ENCODE assay signal across 8 mouse cellular contexts in genomic region chr7:126535766-126536165, GRCm38 (mm10). TPM values are rescaled to one million over a fixed set of nuclear protein-coding genes. Genes with fewer than 3 reads are reported as not detected.
DNase-seq lines count a peak whose midpoint lies in the region; ATAC-seq and TF ChIP-seq lines count a peak whose summit lies in the region.

No protein-coding gene starts in this region.

- peaks cover 12% of the 10 kb centered on the region for H3K27me3 ChIP-seq in heart, embryonic 11.5 days (ENCODE audit: control insufficient read depth, insufficient read depth, low read length)
- H3K27me3 ChIP-seq in heart, embryonic 15.5 days, result peaks cover 9% of the 10 kb centered on the region
- peaks cover 8% of the 10 kb centered on the region; the same call in 1 of the 2 replicates for H3K27me3 ChIP-seq in limb, embryonic 11.5 days (ENCODE audit: control insufficient read depth, insufficient read depth, low read length)
- H3K27me3 ChIP-seq in midbrain, postnatal 0 days (ENCODE audit: insufficient read depth, low read length), result 0 out of 2 replicates have a peak, but pooled peaks cover 3% of the 10 kb centered on the region

- TF ChIP-seq CTCF in bone marrow macrophage, adult 2 months (IDR thresholded peaks at IDR 0.05; ENCODE audit: low read depth, low read length), result no peak
- no peak for TF ChIP-seq CTCF in midbrain, postnatal 0 days (IDR thresholded peaks at IDR 0.05)

- no peak for TF ChIP-seq POLR2A in bone marrow macrophage, adult 2 months (IDR thresholded peaks at IDR 0.05; ENCODE audit: borderline replicate concordance, low read depth, low read length)

- ATAC-seq in heart, embryonic 11.5 days (replicated peaks; ENCODE audit: insufficient number of reproducible peaks, low FRiP score, low TSS enrichment), result no peak
- ATAC-seq in heart, embryonic 15.5 days (replicated peaks; ENCODE audit: insufficient number of reproducible peaks, insufficient read depth, low FRiP score, low read depth), result no peak
- ATAC-seq in limb, embryonic 11.5 days (ENCODE audit: insufficient number of reproducible peaks, low FRiP score, low TSS enrichment, low read depth), result no peak
- no peak for ATAC-seq in midbrain, postnatal 0 days (ENCODE audit: low FRiP score)
- ATAC-seq in monocyte, adult 5-6 weeks (replicated peaks; ENCODE audit: insufficient number of reproducible peaks, low FRiP score, low TSS enrichment, poor library complexity, severe bottlenecking), result no peak

- H3K4me3 ChIP-seq in heart, embryonic 11.5 days (ENCODE audit: low read depth, low read length), result peak overlapping the region; percentile 50
- H3K4me3 ChIP-seq in bone marrow macrophage, adult 2 months (ENCODE audit: insufficient read depth, low read length), result peak overlapping the region; percentile 59
- H3K4me3 ChIP-seq in heart, embryonic 15.5 days, result peak overlapping the region; percentile 48
- peak overlapping the region; percentile 39 for H3K4me3 ChIP-seq in limb, embryonic 11.5 days (ENCODE audit: low read depth, low read length)
- H3K4me3 ChIP-seq in midbrain, postnatal 0 days (ENCODE audit: low read depth, low read length), result peak overlapping the region; percentile 48

- H3K27ac ChIP-seq in heart, embryonic 11.5 days (ENCODE audit: low read depth, low read length), result no peak overlapping the region
- H3K27ac ChIP-seq in bone marrow macrophage, adult 2 months (ENCODE audit: insufficient read depth, low read depth, low read length), result no peak overlapping the region
- H3K27ac ChIP-seq in heart, embryonic 15.5 days, result no peak overlapping the region
- no peak overlapping the region for H3K27ac ChIP-seq in limb, embryonic 11.5 days (replicated peaks; ENCODE audit: low read depth, low read length)
- H3K27ac ChIP-seq in midbrain, postnatal 0 days (ENCODE audit: low read depth, low read length), result no peak overlapping the region

- no peaks in the 10 kb centered on the region for H3K9me3 ChIP-seq in heart, embryonic 11.5 days (replicated peaks; ENCODE audit: control insufficient read depth, low read length)
- H3K9me3 ChIP-seq in heart, embryonic 15.5 days (replicated peaks), result no peaks in the 10 kb centered on the region
- no peaks in the 10 kb centered on the region for H3K9me3 ChIP-seq in limb, embryonic 11.5 days (ENCODE audit: control insufficient read depth, low read length)
- no peaks in the 10 kb centered on the region for H3K9me3 ChIP-seq in midbrain, postnatal 0 days (ENCODE audit: low read length)

- no peaks in the 10 kb centered on the region for H3K4me1 ChIP-seq in heart, embryonic 11.5 days (ENCODE audit: control insufficient read depth, insufficient read depth, low read length)
- peaks cover 7% of the 10 kb centered on the region; the same call in 1 of the 2 replicates for H3K4me1 ChIP-seq in bone marrow macrophage, adult 2 months (ENCODE audit: control insufficient read depth, insufficient read depth, low read length)
- no peaks in the 10 kb centered on the region; the same call in 1 of the 2 replicates for H3K4me1 ChIP-seq in heart, embryonic 15.5 days (replicated peaks)
- H3K4me1 ChIP-seq in limb, embryonic 11.5 days (ENCODE audit: control insufficient read depth, insufficient read depth, low read length), result no peaks in the 10 kb centered on the region
- H3K4me1 ChIP-seq in midbrain, postnatal 0 days (ENCODE audit: insufficient read depth, low read length), result no peaks in the 10 kb centered on the region

- WGBS in heart, embryonic 11.5 days (ENCODE audit: insufficient replicate concordance), result 1% methylated on average over 28 of the region's 28 CpGs
- WGBS in heart, embryonic 15.5 days, result 2% methylated on average over 28 of the region's 28 CpGs
- WGBS in limb, embryonic 11.5 days, result 3% methylated on average over 28 of the region's 28 CpGs
- WGBS in midbrain, postnatal 0 days, result 2% methylated on average over 28 of the region's 28 CpGs

- H3K9ac ChIP-seq in heart, embryonic 11.5 days (ENCODE audit: low read depth, low read length), result peak overlapping the region; percentile 67
- H3K9ac ChIP-seq in heart, embryonic 15.5 days, result peak overlapping the region; percentile 48
- H3K9ac ChIP-seq in limb, embryonic 11.5 days (ENCODE audit: low read length), result peak overlapping the region; percentile 74
- peak overlapping the region; percentile 56 for H3K9ac ChIP-seq in midbrain, postnatal 0 days (replicated peaks; ENCODE audit: low read length, poor library complexity, severe bottlenecking)

- H3K4me2 ChIP-seq in heart, embryonic 11.5 days, result peak overlapping the region; percentile 83
- peak overlapping the region; percentile 75 for H3K4me2 ChIP-seq in heart, embryonic 15.5 days
- peak overlapping the region; percentile 77 for H3K4me2 ChIP-seq in limb, embryonic 11.5 days (ENCODE audit: low read depth, severe bottlenecking)
- H3K4me2 ChIP-seq in midbrain, postnatal 0 days (ENCODE audit: low read depth, low read length, poor library complexity, severe bottlenecking), result peak overlapping the region; percentile 87

- H3K36me3 ChIP-seq in heart, embryonic 11.5 days (ENCODE audit: control insufficient read depth, insufficient read depth, low read length), result no peaks in the 10 kb centered on the region
- H3K36me3 ChIP-seq in heart, embryonic 15.5 days, result no peaks in the 10 kb centered on the region
- H3K36me3 ChIP-seq in limb, embryonic 11.5 days (ENCODE audit: control insufficient read depth, insufficient read depth, low read length), result no peaks in the 10 kb centered on the region
- H3K36me3 ChIP-seq in midbrain, postnatal 0 days (ENCODE audit: insufficient read depth, low read length), result no peaks in the 10 kb centered on the region

- no peak for DNase-seq in heart, adult 9 months (ENCODE audit: low spot score in 2 of 2)
- peak; percentile 65 for DNase-seq in limb, embryonic 11.5 days (ENCODE audit: low spot score)
- peak; percentile 5 for DNase-seq in midbrain, postnatal 0 days (ENCODE audit: low spot score)
- DNase-seq in adipocyte (ENCODE audit: low spot score), result no peak

RNA-seq across cellular contexts. Expression of gene Eif3c, which starts 30.4 kb away (rescaled TPM):
- polyA plus RNA-seq in heart, embryonic 11.5 days (2014; fragmentation: Nextera tagmentation; extraction: Ambion mirVana), result 129 and 133 TPM in 2 replicates
- polyA plus RNA-seq in bone marrow macrophage, adult 2 months (2012; ENCODE audit: insufficient read depth, insufficient read length, missing spikeins), result 142 and 148 TPM in 2 replicates
- 114 and 119 TPM in 2 replicates for polyA plus RNA-seq in heart, embryonic 15.5 days (2015; fragmentation: Nextera tagmentation; extraction: Ambion mirVana)
- polyA plus RNA-seq in limb, embryonic 11.5 days (2014; fragmentation: Nextera tagmentation; extraction: Ambion mirVana), result 195 and 204 TPM in 2 replicates
- total RNA-seq in midbrain, postnatal 0 days (2014; rRNA removed), result 111 and 123 TPM in 2 replicates
- 179 and 213 TPM in 2 replicates for polyA plus RNA-seq in midbrain, postnatal 0 days (2015; fragmentation: Nextera tagmentation; extraction: Ambion mirVana)
- total RNA-seq in monocyte, adult 5-6 weeks (2017), result 127 to 175 TPM (median 140 TPM) in 3 replicates

RNA-seq across cellular contexts. Expression of gene Atxn2l, which starts 32.5 kb away (rescaled TPM):
- 38.2 and 39.9 TPM in 2 replicates for polyA plus RNA-seq in heart, embryonic 11.5 days (2014; fragmentation: Nextera tagmentation; extraction: Ambion mirVana)
- 128 and 131 TPM in 2 replicates for polyA plus RNA-seq in bone marrow macrophage, adult 2 months (2012; ENCODE audit: insufficient read depth, insufficient read length, missing spikeins)
- polyA plus RNA-seq in heart, embryonic 15.5 days (2015; fragmentation: Nextera tagmentation; extraction: Ambion mirVana), result 31.0 and 42.0 TPM in 2 replicates
- polyA plus RNA-seq in limb, embryonic 11.5 days (2014; fragmentation: Nextera tagmentation; extraction: Ambion mirVana), result 62.0 and 66.3 TPM in 2 replicates
- 80.5 and 84.0 TPM in 2 replicates for total RNA-seq in midbrain, postnatal 0 days (2014; rRNA removed)
- 52.1 and 65.4 TPM in 2 replicates for polyA plus RNA-seq in midbrain, postnatal 0 days (2015; fragmentation: Nextera tagmentation; extraction: Ambion mirVana)
- total RNA-seq in monocyte, adult 5-6 weeks (2017), result 23.4 to 73.3 TPM (median 30.7 TPM) in 3 replicates

RNA-seq across cellular contexts. Expression of gene Tufm, which starts 48.6 kb away (rescaled TPM):
- 167 and 187 TPM in 2 replicates for polyA plus RNA-seq in heart, embryonic 11.5 days (2014; fragmentation: Nextera tagmentation; extraction: Ambion mirVana)
- 39.7 and 41.0 TPM in 2 replicates for polyA plus RNA-seq in bone marrow macrophage, adult 2 months (2012; ENCODE audit: insufficient read depth, insufficient read length, missing spikeins)
- polyA plus RNA-seq in heart, embryonic 15.5 days (2015; fragmentation: Nextera tagmentation; extraction: Ambion mirVana), result 170 and 182 TPM in 2 replicates
- 165 and 170 TPM in 2 replicates for polyA plus RNA-seq in limb, embryonic 11.5 days (2014; fragmentation: Nextera tagmentation; extraction: Ambion mirVana)
- 68.6 and 86.2 TPM in 2 replicates for total RNA-seq in midbrain, postnatal 0 days (2014; rRNA removed)
- 101 and 106 TPM in 2 replicates for polyA plus RNA-seq in midbrain, postnatal 0 days (2015; fragmentation: Nextera tagmentation; extraction: Ambion mirVana)
- 18.0 to 32.9 TPM (median 25.4 TPM) in 3 replicates for total RNA-seq in monocyte, adult 5-6 weeks (2017)

RNA-seq across cellular contexts. Expression of gene Apobr, which starts 49.0 kb away (rescaled TPM):
- polyA plus RNA-seq in heart, embryonic 11.5 days (2014; fragmentation: Nextera tagmentation; extraction: Ambion mirVana), result 0.13 and 0.31 TPM in 2 replicates
- polyA plus RNA-seq in bone marrow macrophage, adult 2 months (2012; ENCODE audit: insufficient read depth, insufficient read length, missing spikeins), result 83.3 and 84.3 TPM in 2 replicates
- 0.34 and 0.81 TPM in 2 replicates for polyA plus RNA-seq in heart, embryonic 15.5 days (2015; fragmentation: Nextera tagmentation; extraction: Ambion mirVana)
- polyA plus RNA-seq in limb, embryonic 11.5 days (2014; fragmentation: Nextera tagmentation; extraction: Ambion mirVana), result 0.34 and 0.61 TPM in 2 replicates
- total RNA-seq in midbrain, postnatal 0 days (2014; rRNA removed), result 0.38 TPM in 1 of 2 replicates, not detected in the other
- 0.58 and 0.82 TPM in 2 replicates for polyA plus RNA-seq in midbrain, postnatal 0 days (2015; fragmentation: Nextera tagmentation; extraction: Ambion mirVana)
- 124 to 141 TPM (median 133 TPM) in 3 replicates for total RNA-seq in monocyte, adult 5-6 weeks (2017)

RNA-seq across cellular contexts. Expression of gene Cln3, which starts 49.9 kb away (rescaled TPM):
- polyA plus RNA-seq in heart, embryonic 11.5 days (2014; fragmentation: Nextera tagmentation; extraction: Ambion mirVana), result 16.3 and 19.7 TPM in 2 replicates
- polyA plus RNA-seq in bone marrow macrophage, adult 2 months (2012; ENCODE audit: insufficient read depth, insufficient read length, missing spikeins), result 219 and 238 TPM in 2 replicates
- 17.6 and 20.7 TPM in 2 replicates for polyA plus RNA-seq in heart, embryonic 15.5 days (2015; fragmentation: Nextera tagmentation; extraction: Ambion mirVana)
- 27.9 and 33.6 TPM in 2 replicates for polyA plus RNA-seq in limb, embryonic 11.5 days (2014; fragmentation: Nextera tagmentation; extraction: Ambion mirVana)
- 32.1 and 38.9 TPM in 2 replicates for total RNA-seq in midbrain, postnatal 0 days (2014; rRNA removed)
- polyA plus RNA-seq in midbrain, postnatal 0 days (2015; fragmentation: Nextera tagmentation; extraction: Ambion mirVana), result 23.9 and 31.2 TPM in 2 replicates
- 74.9 to 128 TPM (median 92.8 TPM) in 3 replicates for total RNA-seq in monocyte, adult 5-6 weeks (2017)

Comparison
In these comparisons a context has a peak if more than half of its experiments do, and no peak if none do; other contexts are left out.
1. DNase-seq: peak in limb, embryonic 11.5 days (single experiment) and midbrain, postnatal 0 days (single experiment); none in heart, adult 9 months (0 of 2) and adipocyte (single experiment).
2. Peak in every context shown above with its lines, with median percentiles within 50 percentile points of each other: H3K4me2 ChIP-seq, H3K4me3 ChIP-seq and H3K9ac ChIP-seq.